Mouse (Mus musculus) ES-Bruce4 (cell line): ENCODE measurements around the gene Rpsa. TPM values are rescaled to one million over a fixed set of nuclear protein-coding genes. Genes with fewer than 3 reads are reported as not detected.

Source experiments
- H3K27ac ChIP-seq: 2 replicates; pipeline ENCODE4 v1.5.1; 2012; ENCODE audit warnings: low read length, inconsistent platforms; ENCODE audit not compliant: insufficient read depth
- H3K27me3 ChIP-seq: 2 replicates; pipeline ENCODE4 v1.6.1; 2012; ENCODE audit warnings: mild to moderate bottlenecking, low read length, inconsistent platforms; ENCODE audit not compliant: control insufficient read depth, poor library complexity, insufficient read depth, severe bottlenecking
- H3K36me3 ChIP-seq: 2 replicates; pipeline ENCODE4 v1.6.1; 2012; ENCODE audit warnings: inconsistent platforms, mild to moderate bottlenecking, low read length, moderate library complexity; ENCODE audit not compliant: control insufficient read depth, poor library complexity, insufficient read depth, severe bottlenecking
- H3K4me1 ChIP-seq: one replicate; pipeline ENCODE4 v1.8.1; 2011; ENCODE audit warnings: low read length; ENCODE audit not compliant: control insufficient read depth, insufficient read depth
- H3K4me3 ChIP-seq: 2 replicates; pipeline ENCODE4 v1.5.1; 2011; ENCODE audit warnings: low read depth, mild to moderate bottlenecking, low read length
- H3K9ac ChIP-seq: 2 replicates; pipeline ENCODE4 v1.6.1; 2012; ENCODE audit warnings: low read depth, mild to moderate bottlenecking, inconsistent platforms; ENCODE audit not compliant: poor library complexity, severe bottlenecking
- H3K9me3 ChIP-seq: replicated peaks from 2 replicates; pipeline ENCODE4 v1.6.1; 2012; ENCODE audit warnings: mild to moderate bottlenecking, low read length, inconsistent platforms; ENCODE audit not compliant: control insufficient read depth, poor library complexity, insufficient read depth, severe bottlenecking
- CTCF ChIP-seq: IDR thresholded peaks from one replicate; pipeline ENCODE4 v1.8.1; 2011; ENCODE audit warnings: low read depth, low read length
- EP300 ChIP-seq: IDR thresholded peaks from 2 replicates; pipeline ENCODE4 v1.6.1; 2011; ENCODE audit warnings: low read depth, low read length; ENCODE audit not compliant: insufficient read depth
- POLR2A ChIP-seq: IDR thresholded peaks from one replicate; pipeline ENCODE4 v1.8.1; 2011; ENCODE audit warnings: low read length; ENCODE audit not compliant: insufficient read depth
- polyA plus RNA-seq: library from polyadenylated mRNA; stranded (reverse); fragments of >200 nt; gene quantifications from 2 replicates; pipeline ENCODE4 v1.2.4, GENCODE M21; 2011; ENCODE audit warnings: low read depth; ENCODE audit not compliant: missing spikeins, insufficient read depth, insufficient read length

The Rpsa gene
- polyA plus RNA-seq, 1 experiment, result 2,205 TPM

- Histone ChIP-seq H3K36me3 (no peaks in the 10 kb centered on the region), H3K4me3 (no peak overlapping the region), H3K9ac (no peak overlapping the region), H3K9me3 (0 out of 2 replicates have a peak, but pooled peaks cover 4% of the 10 kb centered on the region), H3K27ac (no peak overlapping the region), H3K27me3 (no peaks in the 10 kb centered on the region), H3K4me1 (no peaks in the 10 kb centered on the region)
- TF ChIP-seq EP300, result no peak
- TF ChIP-seq CTCF, result no peak
- no peak for TF ChIP-seq POLR2A
Measured at GRCm38 (mm10) chr9:120082691-120083090, 44.8 kb upstream of the Rpsa start.

GRCm38 (mm10) chr9:120083158-120083894, 44.2 kb upstream of the Rpsa start:
- Histone ChIP-seq H3K36me3 (no peaks in the 10 kb centered on the region), H3K9me3 (0 out of 2 replicates have a peak, but pooled peaks cover 4% of the 10 kb centered on the region), H3K4me3 (no peak overlapping the region), H3K4me1 (no peaks in the 10 kb centered on the region), H3K27ac (no peak overlapping the region), H3K27me3 (no peaks in the 10 kb centered on the region), H3K9ac (no peak overlapping the region)
- TF ChIP-seq POLR2A (no peak), EP300 (no peak), CTCF (no peak)

GRCm38 (mm10) chr9:120084406-120084805, 43.1 kb upstream of the Rpsa start:
- H3K27me3 ChIP-seq, result no peaks in the 10 kb centered on the region
- H3K27ac ChIP-seq, result no peak overlapping the region
- no peak overlapping the region for H3K4me3 ChIP-seq
- peaks cover 4% of the 10 kb centered on the region; the same call in 1 of the 2 replicates for H3K9me3 ChIP-seq
- no peak overlapping the region for H3K9ac ChIP-seq
- H3K4me1 ChIP-seq, result no peaks in the 10 kb centered on the region
- no peaks in the 10 kb centered on the region for H3K36me3 ChIP-seq
- TF ChIP-seq POLR2A (no peak), EP300 (no peak), CTCF (no peak)

- peak; percentile 19 for TF ChIP-seq CTCF
- no peak for TF ChIP-seq EP300
Measured at GRCm38 (mm10) chr9:120089125-120089524, 38.4 kb upstream of the Rpsa start.

GRCm38 (mm10) chr9:120091086-120091485, 36.4 kb upstream of the Rpsa start:
- no peaks in the 10 kb centered on the region for H3K27me3 ChIP-seq
- H3K36me3 ChIP-seq, result no peaks in the 10 kb centered on the region
- no peak overlapping the region for H3K4me3 ChIP-seq
- TF ChIP-seq POLR2A, result no peak
- TF ChIP-seq EP300, result no peak
- no peak for TF ChIP-seq CTCF
- H3K9me3 ChIP-seq, result no peaks in the 10 kb centered on the region; the same call in 1 of the 2 replicates
- H3K9ac ChIP-seq, result no peak overlapping the region
- H3K4me1 ChIP-seq, result no peaks in the 10 kb centered on the region
- no peak overlapping the region for H3K27ac ChIP-seq

More at GRCm38 (mm10) chr9:120089125-120089524, 38.4 kb upstream of the Rpsa start:
- no peaks in the 10 kb centered on the region for H3K27me3 ChIP-seq
- H3K9me3 ChIP-seq, result no peaks in the 10 kb centered on the region; the same call in 1 of the 2 replicates
- no peaks in the 10 kb centered on the region for H3K36me3 ChIP-seq
- H3K27ac ChIP-seq, result no peak overlapping the region
- H3K4me3 ChIP-seq, result no peak overlapping the region
- no peaks in the 10 kb centered on the region for H3K4me1 ChIP-seq
- no peak overlapping the region for H3K9ac ChIP-seq

- Histone ChIP-seq H3K4me3 (no peak within 1 kb of the TSS), H3K9ac (no peak within 1 kb of the TSS), H3K27me3 (no peaks in the 10 kb centered on the region), H3K36me3 (no peaks in the 10 kb centered on the region), H3K4me1 (no peaks in the 10 kb centered on the region), H3K9me3 (no peaks in the 10 kb centered on the region; the same call in 1 of the 2 replicates), H3K27ac (no peak within 1 kb of the TSS)
- TF ChIP-seq EP300, result no peak
- TF ChIP-seq CTCF, result no peak
- TF ChIP-seq POLR2A, result no peak
Measured at GRCm38 (mm10) chr9:120091696-120092238, 35.7 kb upstream of the Rpsa start, which contains the start of gene Ccr8. TSS of gene Ccr8 (plus strand) at chr9:120092114.
